ENCODE assay signal across 8 mouse cellular contexts in the genomic region with DNA sequence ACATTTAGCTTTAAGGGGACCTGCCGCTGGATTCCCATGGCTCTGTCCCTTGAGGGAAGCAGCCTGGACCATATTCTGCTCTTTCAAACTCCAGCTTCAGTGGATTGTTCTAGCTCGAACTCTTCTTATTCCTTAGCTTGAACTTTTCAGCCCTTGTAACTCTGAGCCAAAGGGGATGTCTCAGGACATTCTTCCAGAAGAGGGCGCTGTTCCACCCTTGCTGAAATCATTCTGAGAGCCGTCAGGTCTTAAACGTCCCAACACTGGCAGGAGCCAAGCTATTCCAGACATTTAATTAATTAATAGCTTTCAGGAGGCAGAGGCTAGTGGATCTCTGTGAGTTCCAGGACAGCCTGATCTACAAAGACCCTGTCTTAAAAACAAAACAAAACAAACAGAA. TPM values are rescaled to one million over a fixed set of nuclear protein-coding genes. Genes with fewer than 3 reads are reported as not detected.
DNase-seq lines count a peak whose midpoint lies in the region; ATAC-seq lines count a peak whose summit lies in the region.

No protein-coding gene starts in this region.

- peak; percentile 71 for DNase-seq in gastrocnemius, adult 18-20 months (ENCODE audit: low spot score)
- no peak for DNase-seq in gastrocnemius, postnatal 25 days
- DNase-seq in 3T3-L1 (ENCODE audit: low read depth, low spot score) (peak; percentile 31), ZHBTc4 (ENCODE audit: low read depth, low spot score) (peak; percentile 88)
- peak; percentile 57 for DNase-seq in forelimb bud, embryonic 11.5 days (ENCODE audit: low read depth, low spot score)
- peak; percentile 45 for DNase-seq in kidney, postnatal 14 days
- peak; percentile 28 for DNase-seq in neural tube, embryonic 11.5 days (ENCODE audit: low spot score)
- no peak for DNase-seq in forebrain, embryonic 14.5 days (ENCODE audit: low spot score)

- WGBS in neural tube, embryonic 11.5 days = 33% methylated on average over 5 of the region's 5 CpGs
- 32% methylated on average over 5 of the region's 5 CpGs for WGBS in forebrain, embryonic 14.5 days

- H3K27ac ChIP-seq in neural tube, embryonic 11.5 days (ENCODE audit: low read depth, low read length) = no peak overlapping the region
- H3K27ac ChIP-seq in forebrain, embryonic 14.5 days (ENCODE audit: low read depth, low read length) = no peak overlapping the region

- ATAC-seq in neural tube, embryonic 11.5 days (ENCODE audit: insufficient read depth, low FRiP score, low TSS enrichment) = no peak
- no peak for ATAC-seq in forebrain, embryonic 14.5 days

- H3K4me1 ChIP-seq in neural tube, embryonic 11.5 days (ENCODE audit: control insufficient read depth, insufficient read depth, low read length) = no peaks in the 10 kb centered on the region
- H3K4me1 ChIP-seq in forebrain, embryonic 14.5 days (ENCODE audit: control insufficient read depth, insufficient read depth, low read length) = no peaks in the 10 kb centered on the region

- H3K9me3 ChIP-seq in neural tube, embryonic 11.5 days (ENCODE audit: control insufficient read depth, low read length) = no peaks in the 10 kb centered on the region
- no peaks in the 10 kb centered on the region for H3K9me3 ChIP-seq in forebrain, embryonic 14.5 days (replicated peaks; ENCODE audit: control insufficient read depth, low read length)

- no peak overlapping the region for H3K4me3 ChIP-seq in neural tube, embryonic 11.5 days (ENCODE audit: low read depth, low read length)
- H3K4me3 ChIP-seq in forebrain, embryonic 14.5 days (ENCODE audit: low read depth, low read length) = no peak overlapping the region

- no peaks in the 10 kb centered on the region for H3K36me3 ChIP-seq in neural tube, embryonic 11.5 days (ENCODE audit: control insufficient read depth, insufficient read depth, low read length)
- no peaks in the 10 kb centered on the region for H3K36me3 ChIP-seq in forebrain, embryonic 14.5 days (ENCODE audit: control insufficient read depth, insufficient read depth, low read length)

- H3K9ac ChIP-seq in neural tube, embryonic 11.5 days (ENCODE audit: low read length) = no peak overlapping the region
- H3K9ac ChIP-seq in forebrain, embryonic 14.5 days (ENCODE audit: low read length) = no peak overlapping the region

- no peaks in the 10 kb centered on the region for H3K27me3 ChIP-seq in neural tube, embryonic 11.5 days (ENCODE audit: control insufficient read depth, insufficient read depth, low read length)
- H3K27me3 ChIP-seq in forebrain, embryonic 14.5 days (replicated peaks; ENCODE audit: control insufficient read depth, insufficient read depth, low read length) = no peaks in the 10 kb centered on the region

- no peak overlapping the region for H3K4me2 ChIP-seq in neural tube, embryonic 11.5 days (ENCODE audit: low read depth)
- H3K4me2 ChIP-seq in forebrain, embryonic 14.5 days (ENCODE audit: low read length) = no peak overlapping the region

RNA-seq across cellular contexts. Expression of a gene that starts 13.6 kb away (rescaled TPM):
- 1 to 10 TPM; 6.5 to 8.2 TPM for total RNA-seq in gastrocnemius, adult 18-20 months (2021)
- 1 to 10 TPM; 3.8 TPM for total RNA-seq in gastrocnemius, postnatal 25 days (2021)
- polyA plus RNA-seq in neural tube, embryonic 11.5 days (2014; fragmentation: Nextera tagmentation; extraction: Ambion mirVana) = 33.2 and 40.0 TPM in 2 replicates
- 44.4 and 61.5 TPM in 2 replicates for polyA plus RNA-seq in forebrain, embryonic 14.5 days (2014; fragmentation: Nextera tagmentation; extraction: Ambion mirVana)

RNA-seq across cellular contexts. Expression of a gene that starts 39.9 kb away (rescaled TPM):
- 10 to 100 TPM; 37.8 to 43.8 TPM for total RNA-seq in gastrocnemius, adult 18-20 months (2021)
- 10 to 100 TPM; 40.1 to 41.7 TPM for total RNA-seq in gastrocnemius, postnatal 25 days (2021)
- polyA plus RNA-seq in neural tube, embryonic 11.5 days (2014; fragmentation: Nextera tagmentation; extraction: Ambion mirVana) = 619 and 648 TPM in 2 replicates
- 529 and 591 TPM in 2 replicates for polyA plus RNA-seq in forebrain, embryonic 14.5 days (2014; fragmentation: Nextera tagmentation; extraction: Ambion mirVana)

RNA-seq across cellular contexts. Expression of a gene that starts 40.4 kb away (rescaled TPM):
- 100 to 1,000 TPM; 309 to 353 TPM for total RNA-seq in gastrocnemius, adult 18-20 months (2021)
- 100 to 1,000 TPM; 301 to 314 TPM for total RNA-seq in gastrocnemius, postnatal 25 days (2021)
- polyA plus RNA-seq in neural tube, embryonic 11.5 days (2014; fragmentation: Nextera tagmentation; extraction: Ambion mirVana) = 1,446 and 1,608 TPM in 2 replicates
- polyA plus RNA-seq in forebrain, embryonic 14.5 days (2014; fragmentation: Nextera tagmentation; extraction: Ambion mirVana) = 874 and 967 TPM in 2 replicates

Comparison
In these comparisons a context has a peak if more than half of its experiments do, and no peak if none do; other contexts are left out.
1. DNase-seq: peak in gastrocnemius, adult 18-20 months (single experiment), 3T3-L1 (single experiment), ZHBTc4 (single experiment), forelimb bud, embryonic 11.5 days (single experiment), kidney, postnatal 14 days (single experiment) and neural tube, embryonic 11.5 days (single experiment); none in gastrocnemius, postnatal 25 days (single experiment) and forebrain, embryonic 14.5 days (single experiment).